ENCODE assay signal across 15 mouse cellular contexts in genomic region chr19:43610341-43610848, GRCm38 (mm10). TPM values are rescaled to one million over a fixed set of nuclear protein-coding genes. Genes with fewer than 3 reads are reported as not detected.
A peak's percentile ranks its signal among the peaks of the same experiment; 100 is the strongest.
DNase-seq lines count a peak whose midpoint lies in the region; ATAC-seq and TF ChIP-seq lines count a peak whose summit lies in the region.
"Had no signal": no experiment of that assay in that cellular context is flagged by ENCODE, and none has a peak within 500 bp of the region (broad histone marks: within the 10 kb centered on the region; RNA-seq: fewer than 3 reads in every experiment).

No protein-coding gene starts in this region.

- no peaks in the 10 kb centered on the region for H3K79me2 ChIP-seq in heart, adult 2 months (replicated peaks; ENCODE audit: control insufficient read depth, insufficient read depth, low read length)

- no peak for TF ChIP-seq CTCF in heart, adult 2 months (IDR thresholded peaks at IDR 0.05)
- no peak for TF ChIP-seq CTCF in E14TG2a.4 (conservative IDR thresholded peaks at IDR 0.05; ENCODE audit: low read length)

- no peaks in the 10 kb centered on the region for H3K36me3 ChIP-seq in heart, embryonic 11.5 days (ENCODE audit: control insufficient read depth, insufficient read depth, low read length)
- H3K36me3 ChIP-seq in heart, adult 2 months (ENCODE audit: control insufficient read depth, insufficient read depth, low read length) = no peaks in the 10 kb centered on the region
- H3K36me3 ChIP-seq in E14TG2a.4 (ENCODE audit: insufficient read depth, low read length) = no peaks in the 10 kb centered on the region
- H3K36me3 ChIP-seq in embryonic facial prominence, embryonic 10.5 days (replicated peaks) = no peaks in the 10 kb centered on the region

- H3K9ac ChIP-seq in heart, embryonic 11.5 days (ENCODE audit: low read depth, low read length) = no peak overlapping the region
- H3K9ac ChIP-seq in heart, adult 2 months (ENCODE audit: low read depth, low read length) = no peak overlapping the region

- under 1% methylated on average over 32 of the region's 32 CpGs for WGBS in heart, embryonic 11.5 days (ENCODE audit: insufficient replicate concordance)
- WGBS in heart, adult 2 months = 7% methylated on average over 32 of the region's 32 CpGs
- WGBS in embryonic facial prominence, embryonic 10.5 days = under 1% methylated on average over 32 of the region's 32 CpGs

- H3K4me1 ChIP-seq in heart, embryonic 11.5 days (ENCODE audit: control insufficient read depth, insufficient read depth, low read length) = peaks cover 20% of the 10 kb centered on the region
- H3K4me1 ChIP-seq in heart, adult 2 months (ENCODE audit: control insufficient read depth, insufficient read depth, low read length) = no peaks in the 10 kb centered on the region
- H3K4me1 ChIP-seq in E14TG2a.4 (replicated peaks; ENCODE audit: low read depth, low read length) = peaks cover 76% of the 10 kb centered on the region
- peaks cover 39% of the 10 kb centered on the region for H3K4me1 ChIP-seq in embryonic facial prominence, embryonic 10.5 days

- no peak for DNase-seq in heart, adult 2 months
- peak; percentile 67 for DNase-seq in embryonic facial prominence, embryonic 10.5 days (ENCODE audit: low spot score)
- peak; percentile 8 for DNase-seq in liver
- DNase-seq in right cerebral cortex, adult 18-20 months = no peak
- no peak for DNase-seq in cerebellum, adult 8-10 months
- no peak for DNase-seq in spleen, postnatal 36 days (ENCODE audit: low spot score in 2 of 2)
- DNase-seq: adrenal gland, postnatal 14 days; gastrocnemius, postnatal 25 days; kidney, adult 9 months; left cerebral cortex, postnatal 4 days had no signal

- H3K27me3 ChIP-seq in heart, embryonic 11.5 days (ENCODE audit: control insufficient read depth, insufficient read depth, low read length) = peaks cover 88% of the 10 kb centered on the region
- peaks cover 48% of the 10 kb centered on the region for H3K27me3 ChIP-seq in heart, adult 2 months (ENCODE audit: control insufficient read depth, insufficient read depth, low read length)
- peaks cover 97% of the 10 kb centered on the region for H3K27me3 ChIP-seq in E14TG2a.4 (ENCODE audit: insufficient read depth, low read length)
- H3K27me3 ChIP-seq in embryonic facial prominence, embryonic 10.5 days (replicated peaks; ENCODE audit: low read depth, poor library complexity, severe bottlenecking) = peaks cover 100% of the 10 kb centered on the region

- H3K4me3 ChIP-seq in heart, embryonic 11.5 days (ENCODE audit: low read depth, low read length) = 0 out of 2 replicates have a peak overlapping the region, but pooled peaks have one; percentile 2
- H3K4me3 ChIP-seq in heart, adult 2 months = no peak overlapping the region
- H3K4me3 ChIP-seq in E14TG2a.4 (replicated peaks; ENCODE audit: low read length) = peak overlapping the region; percentile 46; the same call in 1 of the 2 replicates
- H3K4me3 ChIP-seq in embryonic facial prominence, embryonic 10.5 days = peak overlapping the region; percentile 39

- TF ChIP-seq EP300 in heart, adult 2 months (IDR thresholded peaks at IDR 0.05; ENCODE audit: insufficient read depth, low read depth, low read length) = no peak

- no peak for TF ChIP-seq POLR2A in heart, adult 2 months (IDR thresholded peaks at IDR 0.05; ENCODE audit: insufficient read depth, low read depth, low read length)

- H3K4me2 ChIP-seq in heart, embryonic 11.5 days = peak overlapping the region; percentile 6; the same call in 1 of the 2 replicates

- no peak overlapping the region for H3K27ac ChIP-seq in heart, embryonic 11.5 days (ENCODE audit: low read depth, low read length)
- H3K27ac ChIP-seq in heart, adult 2 months = no peak overlapping the region
- H3K27ac ChIP-seq in embryonic facial prominence, embryonic 10.5 days (replicated peaks) = no peak overlapping the region; the same call in 1 of the 2 replicates

- H3K9me3 ChIP-seq in heart, embryonic 11.5 days (replicated peaks; ENCODE audit: control insufficient read depth, low read length) = no peaks in the 10 kb centered on the region
- no peaks in the 10 kb centered on the region for H3K9me3 ChIP-seq in E14TG2a.4 (ENCODE audit: low read length)
- no peaks in the 10 kb centered on the region for H3K9me3 ChIP-seq in embryonic facial prominence, embryonic 10.5 days

- intact Hi-C loops in heart, adult 2 months (cut with DNase I) = loop anchor here (5.0 kb wide), 1 partner anchor 83 kb away; no protein-coding TSS in a partner anchor

- ATAC-seq in heart, embryonic 11.5 days (replicated peaks; ENCODE audit: insufficient number of reproducible peaks, low FRiP score, low TSS enrichment) = no peak

RNA-seq across cellular contexts. Expression of gene Nkx2-3, which starts 1.7 kb away (rescaled TPM):
- polyA plus RNA-seq in heart, embryonic 11.5 days (2014; fragmentation: Nextera tagmentation; extraction: Ambion mirVana) = not detected in 2 replicates
- total RNA-seq in heart, adult 2 months (2021) = not detected
- polyA plus RNA-seq in heart, adult 2 months (2012; rRNA removed) = not detected in 2 replicates
- 3.7 and 4.1 TPM in 2 replicates for polyA plus RNA-seq in embryonic facial prominence, embryonic 10.5 days (2016; fragmentation: Nextera tagmentation; extraction: Ambion mirVana)
- total RNA-seq: adrenal gland, postnatal 14 days; gastrocnemius, postnatal 25 days; left cerebral cortex, postnatal 4 days; megakaryocyte-erythroid progenitor cell, adult 5-6 weeks had no signal
- polyA plus RNA-seq: cortical plate, adult 2 months; thymus, postnatal 0 days had no signal

Comparison
In these comparisons a context has a peak if more than half of its experiments do, and no peak if none do; other contexts are left out.
1. DNase-seq: peak in embryonic facial prominence, embryonic 10.5 days (single experiment) and liver (single experiment); none in heart, adult 2 months (0 of 2), right cerebral cortex, adult 18-20 months (single experiment), cerebellum, adult 8-10 months (single experiment) and spleen, postnatal 36 days (0 of 2).